Mouse (Mus musculus): ENCODE results near the gene Dusp7. TPM values are rescaled to one million over a fixed set of nuclear protein-coding genes. Genes with fewer than 3 reads are reported as not detected.

Gene Dusp7
- polyA plus RNA-seq, 1 experiment from 2014 or later, result 13.7 TPM

GRCm38 (mm10) chr9:106410086-106410650, 41.7 kb downstream of the Dusp7 start:
- Histone ChIP-seq H3K9ac (replicated peaks; ENCODE audit: low read length) (no peak overlapping the region), H3K4me1 (ENCODE audit: insufficient read depth, low read length) (peaks cover 21% of the 10 kb centered on the region), H3K27ac (ENCODE audit: low read length) (no peak overlapping the region), H3K4me2 (replicated peaks; ENCODE audit: low read depth, low read length) (no peak overlapping the region), H3K27me3 (ENCODE audit: insufficient read depth, low read length) (no peaks in the 10 kb centered on the region), H3K4me3 (ENCODE audit: low read length) (no peak overlapping the region), H3K36me3 (ENCODE audit: insufficient read depth, low read length) (no peaks in the 10 kb centered on the region), H3K9me3 (ENCODE audit: low read length) (no peaks in the 10 kb centered on the region)
- WGBS, result 76% methylated on average over 2 of the region's 2 CpGs
- no peak for ATAC-seq (ENCODE audit: low FRiP score, low TSS enrichment)

GRCm38 (mm10) chr9:106411091-106411594, 42.7 kb downstream of the Dusp7 start:
- no peak overlapping the region for H3K27ac ChIP-seq (ENCODE audit: low read length)
- no peaks in the 10 kb centered on the region for H3K36me3 ChIP-seq (ENCODE audit: insufficient read depth, low read length)
- no peaks in the 10 kb centered on the region for H3K27me3 ChIP-seq (ENCODE audit: insufficient read depth, low read length)
- no peak overlapping the region for H3K9ac ChIP-seq (replicated peaks; ENCODE audit: low read length)
- no peaks in the 10 kb centered on the region for H3K9me3 ChIP-seq (ENCODE audit: low read length)
- H3K4me1 ChIP-seq (ENCODE audit: insufficient read depth, low read length), result peaks cover 13% of the 10 kb centered on the region
- no peak for ATAC-seq (ENCODE audit: low FRiP score, low TSS enrichment)
- no peak overlapping the region for H3K4me2 ChIP-seq (replicated peaks; ENCODE audit: low read depth, low read length)
- 58% methylated on average over 9 of the region's 9 CpGs for WGBS
- no peak overlapping the region for H3K4me3 ChIP-seq (ENCODE audit: low read length)

- Histone ChIP-seq H3K36me3 (ENCODE audit: insufficient read depth, low read length) (no peaks in the 10 kb centered on the region), H3K27me3 (ENCODE audit: insufficient read depth, low read length) (no peaks in the 10 kb centered on the region), H3K27ac (ENCODE audit: low read length) (no peak overlapping the region), H3K9me3 (ENCODE audit: low read length) (no peaks in the 10 kb centered on the region), H3K4me3 (ENCODE audit: low read length) (no peak overlapping the region), H3K4me1 (ENCODE audit: insufficient read depth, low read length) (peaks cover 7% of the 10 kb centered on the region; the same call in 1 of the 2 replicates), H3K4me2 (replicated peaks; ENCODE audit: low read depth, low read length) (no peak overlapping the region), H3K9ac (replicated peaks; ENCODE audit: low read length) (no peak overlapping the region)
- WGBS, result 34% methylated on average over 6 of the region's 6 CpGs
- ATAC-seq (ENCODE audit: low FRiP score, low TSS enrichment), result no peak
Observed at GRCm38 (mm10) chr9:106411729-106412128, 43.3 kb downstream of the Dusp7 start.

- WGBS, result 50% methylated on average over 3 of the region's 3 CpGs
- H3K27me3 ChIP-seq (ENCODE audit: insufficient read depth, low read length), result no peaks in the 10 kb centered on the region
Observed at GRCm38 (mm10) chr9:106412210-106412609, 43.8 kb downstream of the Dusp7 start.

GRCm38 (mm10) chr9:106413606-106414005, 45.2 kb downstream of the Dusp7 start:
- Histone ChIP-seq H3K9me3 (ENCODE audit: low read length) (no peaks in the 10 kb centered on the region), H3K27me3 (ENCODE audit: insufficient read depth, low read length) (no peaks in the 10 kb centered on the region), H3K36me3 (ENCODE audit: insufficient read depth, low read length) (no peaks in the 10 kb centered on the region), H3K4me3 (ENCODE audit: low read length) (no peak overlapping the region), H3K27ac (ENCODE audit: low read length) (no peak overlapping the region), H3K4me1 (ENCODE audit: insufficient read depth, low read length) (peaks cover 15% of the 10 kb centered on the region), H3K4me2 (replicated peaks; ENCODE audit: low read depth, low read length) (no peak overlapping the region), H3K9ac (replicated peaks; ENCODE audit: low read length) (no peak overlapping the region)
- WGBS, result 58% methylated on average over 5 of the region's 5 CpGs
- no peak for ATAC-seq (ENCODE audit: low FRiP score, low TSS enrichment)

More at GRCm38 (mm10) chr9:106412210-106412609, 43.8 kb downstream of the Dusp7 start:
- H3K36me3 ChIP-seq (ENCODE audit: insufficient read depth, low read length), result no peaks in the 10 kb centered on the region
- H3K27ac ChIP-seq (ENCODE audit: low read length), result no peak overlapping the region
- ATAC-seq (ENCODE audit: low FRiP score, low TSS enrichment), result no peak
- no peaks in the 10 kb centered on the region for H3K9me3 ChIP-seq (ENCODE audit: low read length)
- H3K4me2 ChIP-seq (replicated peaks; ENCODE audit: low read depth, low read length), result no peak overlapping the region
- 0 out of 2 replicates have a peak, but pooled peaks cover 4% of the 10 kb centered on the region for H3K4me1 ChIP-seq (ENCODE audit: insufficient read depth, low read length)
- H3K4me3 ChIP-seq (ENCODE audit: low read length), result no peak overlapping the region
- no peak overlapping the region for H3K9ac ChIP-seq (replicated peaks; ENCODE audit: low read length)

- H3K27me3 ChIP-seq (ENCODE audit: insufficient read depth, low read length), result peaks cover 3% of the 10 kb centered on the region; the same call in 1 of the 2 replicates
- 81% methylated on average over 6 of the region's 6 CpGs for WGBS
- H3K36me3 ChIP-seq (ENCODE audit: insufficient read depth, low read length), result no peaks in the 10 kb centered on the region
- no peak overlapping the region for H3K9ac ChIP-seq (replicated peaks; ENCODE audit: low read length)
- H3K4me3 ChIP-seq (ENCODE audit: low read length), result no peak overlapping the region
- H3K27ac ChIP-seq (ENCODE audit: low read length), result no peak overlapping the region
- no peak for ATAC-seq (ENCODE audit: low FRiP score, low TSS enrichment)
- no peak overlapping the region for H3K4me2 ChIP-seq (replicated peaks; ENCODE audit: low read depth, low read length)
- H3K9me3 ChIP-seq (ENCODE audit: low read length), result no peaks in the 10 kb centered on the region
- H3K4me1 ChIP-seq (ENCODE audit: insufficient read depth, low read length), result peaks cover 35% of the 10 kb centered on the region
Observed at GRCm38 (mm10) chr9:106416826-106417225, 48.4 kb downstream of the Dusp7 start.

- Histone ChIP-seq H3K36me3 (ENCODE audit: insufficient read depth, low read length) (no peaks in the 10 kb centered on the region), H3K4me3 (ENCODE audit: low read length) (peak overlapping the region; percentile 29), H3K27ac (ENCODE audit: low read length) (no peak overlapping the region), H3K9me3 (ENCODE audit: low read length) (no peaks in the 10 kb centered on the region), H3K9ac (replicated peaks; ENCODE audit: low read length) (peak overlapping the region; percentile 60), H3K4me2 (replicated peaks; ENCODE audit: low read depth, low read length) (peak overlapping the region; percentile 58), H3K4me1 (ENCODE audit: insufficient read depth, low read length) (peaks cover 35% of the 10 kb centered on the region), H3K27me3 (ENCODE audit: insufficient read depth, low read length) (peaks cover 3% of the 10 kb centered on the region; the same call in 1 of the 2 replicates)
- WGBS, result 14% methylated on average over 29 of the region's 29 CpGs
- ATAC-seq (ENCODE audit: low FRiP score, low TSS enrichment), result peak; percentile 47
Observed at GRCm38 (mm10) chr9:106417841-106418625, 49.6 kb downstream of the Dusp7 start.

- Histone ChIP-seq H3K4me2 (replicated peaks; ENCODE audit: low read depth, low read length) (peak overlapping the region; percentile 49), H3K36me3 (ENCODE audit: insufficient read depth, low read length) (no peaks in the 10 kb centered on the region), H3K27me3 (ENCODE audit: insufficient read depth, low read length) (peaks cover 3% of the 10 kb centered on the region; the same call in 1 of the 2 replicates), H3K4me1 (ENCODE audit: insufficient read depth, low read length) (peaks cover 35% of the 10 kb centered on the region), H3K27ac (ENCODE audit: low read length) (peak overlapping the region; percentile 17), H3K9me3 (ENCODE audit: low read length) (no peaks in the 10 kb centered on the region), H3K9ac (replicated peaks; ENCODE audit: low read length) (peak overlapping the region; percentile 45), H3K4me3 (ENCODE audit: low read length) (no peak overlapping the region)
- WGBS, result 0% methylated on average over 2 of the region's 2 CpGs
- ATAC-seq (ENCODE audit: low FRiP score, low TSS enrichment), result no peak
Observed at GRCm38 (mm10) chr9:106420608-106421007, 52.2 kb downstream of the Dusp7 start.

GRCm38 (mm10) chr9:106421033-106421864, 52.8 kb downstream of the Dusp7 start:
- WGBS, result 8% methylated on average over 18 of the region's 18 CpGs
- peak overlapping the region; percentile 25 for H3K4me3 ChIP-seq (ENCODE audit: low read length)
- peak overlapping the region; percentile 49 for H3K4me2 ChIP-seq (replicated peaks; ENCODE audit: low read depth, low read length)
- no peaks in the 10 kb centered on the region for H3K36me3 ChIP-seq (ENCODE audit: insufficient read depth, low read length)
- H3K9me3 ChIP-seq (ENCODE audit: low read length), result no peaks in the 10 kb centered on the region
- H3K27ac ChIP-seq (ENCODE audit: low read length), result peak overlapping the region; percentile 17
- peaks cover 3% of the 10 kb centered on the region; the same call in 1 of the 2 replicates for H3K27me3 ChIP-seq (ENCODE audit: insufficient read depth, low read length)
- peak overlapping the region; percentile 45 for H3K9ac ChIP-seq (replicated peaks; ENCODE audit: low read length)
- peaks cover 35% of the 10 kb centered on the region for H3K4me1 ChIP-seq (ENCODE audit: insufficient read depth, low read length)
- ATAC-seq (ENCODE audit: low FRiP score, low TSS enrichment), result peak; percentile 53
